Mouse (Mus musculus): ENCODE data around the gene Lrch1. TPM values are rescaled to one million over a fixed set of nuclear protein-coding genes. Genes with fewer than 3 reads are reported as not detected.

Gene Lrch1
- total and polyA plus RNA-seq, 3 experiments, result 2.8 to 6.1 TPM; not detected in 1

DNA sequence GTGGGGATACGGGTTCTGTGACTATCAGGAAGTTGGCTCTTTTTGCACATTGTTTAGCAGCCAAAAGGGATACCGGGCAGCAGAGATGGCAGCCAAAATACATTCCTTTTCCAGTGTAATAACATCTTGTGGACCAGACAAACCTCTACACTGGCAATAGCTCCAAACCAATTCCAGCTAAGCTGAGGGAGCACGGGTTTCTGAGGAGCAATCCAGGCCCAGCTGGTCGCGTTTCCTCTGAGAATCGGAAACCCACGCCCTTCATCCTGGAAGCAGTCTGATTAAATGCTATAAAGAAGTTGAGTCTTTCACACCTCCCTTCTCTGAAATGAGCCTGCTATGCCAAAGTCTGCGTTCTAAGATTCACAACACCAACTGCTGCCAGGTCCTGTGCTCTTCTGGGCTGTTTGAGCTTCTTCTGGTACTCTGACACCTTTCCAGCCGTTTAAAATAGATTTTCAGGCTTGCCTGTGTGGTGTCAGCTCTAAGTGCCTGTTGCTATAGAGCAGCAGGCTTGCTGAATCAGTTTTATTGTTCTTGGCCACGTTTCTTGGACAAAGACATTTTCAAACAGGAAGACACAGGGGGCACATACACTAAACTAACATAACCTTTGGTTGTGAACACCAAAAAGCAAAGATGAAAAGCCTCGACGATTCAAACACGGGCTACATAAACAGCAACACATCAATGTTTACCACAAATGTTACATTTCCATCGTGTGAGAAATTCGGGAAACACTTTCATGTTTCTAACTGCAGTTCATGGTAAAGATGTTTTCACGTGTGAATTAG, 94.5 kb downstream of the Lrch1 start:
- Histone ChIP-seq H3K27ac (ENCODE audit: control insufficient read depth, low read depth, low read length) (no peak overlapping the region), H3K4me3 (ENCODE audit: control insufficient read depth in 1 of 2, insufficient read depth in 1 of 2, low read depth in 2 of 2, low read length in 2 of 2) (no peak overlapping the region), H3K27me3 (ENCODE audit: control insufficient read depth in 1 of 2, insufficient read depth in 2 of 2, low read length in 2 of 2) (no peaks in the 10 kb centered on the region), H3K9ac (ENCODE audit: control insufficient read depth, low read depth, low read length, poor library complexity, severe bottlenecking) (no peak overlapping the region), H3K9me3 (replicated peaks; ENCODE audit: insufficient read depth, low read length) (no peaks in the 10 kb centered on the region), H3K79me2 (ENCODE audit: control insufficient read depth, insufficient read depth, low read length, poor library complexity) (no peaks in the 10 kb centered on the region), H3K4me1 (ENCODE audit: control insufficient read depth in 1 of 2, insufficient read depth in 2 of 2, low read length in 2 of 2) (no peaks in the 10 kb centered on the region), H3K36me3 (ENCODE audit: control insufficient read depth in 1 of 2, insufficient read depth in 2 of 2, low read length in 2 of 2) (peaks cover 0 to 3% of the 10 kb centered on the region in 2 experiments; a peak in 1 of 4 replicates)
- TF ChIP-seq EP300 (IDR thresholded peaks at IDR 0.05; ENCODE audit: low read depth in 1 of 2, low read length in 2 of 2) (no peak), TCF12 (IDR thresholded peaks at IDR 0.05; ENCODE audit: low read depth, low read length) (no peak), USF2 (IDR thresholded peaks at IDR 0.05; ENCODE audit: borderline replicate concordance in 1 of 2, insufficient read depth in 1 of 2, low read depth in 1 of 2, low read length in 2 of 2) (no peak), POLR2A (IDR thresholded peaks at IDR 0.05; ENCODE audit: control insufficient read depth in 1 of 2, insufficient read depth in 1 of 2, low read depth in 1 of 2, low read length in 2 of 2, poor library complexity in 1 of 2) (no peak), RAD21 (IDR thresholded peaks at IDR 0.05; ENCODE audit: low read depth, low read length) (no peak), NRF1 (IDR thresholded peaks at IDR 0.05; ENCODE audit: insufficient read depth, low read depth, low read length, poor library complexity, severe bottlenecking) (no peak), GABPA (IDR thresholded peaks at IDR 0.05; ENCODE audit: low read depth, low read length) (no peak), KAT2A (conservative IDR thresholded peaks at IDR 0.05; ENCODE audit: low read depth, low read length) (no peak), E2F4 (IDR thresholded peaks at IDR 0.05; ENCODE audit: borderline replicate concordance, low read depth, low read length) (no peak), USF1 (IDR thresholded peaks at IDR 0.05; ENCODE audit: low read depth, low read length) (no peak), MAFK (IDR thresholded peaks at IDR 0.05; ENCODE audit: borderline replicate concordance, low read depth, low read length) (no peak), MYC (IDR thresholded peaks at IDR 0.05; ENCODE audit: low read depth, low read length) (no peak), ZNF384 (IDR thresholded peaks at IDR 0.05; ENCODE audit: low read depth, low read length) (no peak), ETS1 (IDR thresholded peaks at IDR 0.05; ENCODE audit: low read depth, low read length) (no peak), HCFC1 (IDR thresholded peaks at IDR 0.05; ENCODE audit: low read depth, low read length) (no peak), ZKSCAN1 (IDR thresholded peaks at IDR 0.05; ENCODE audit: low read depth, low read length) (no peak), ELF1 (IDR thresholded peaks at IDR 0.05; ENCODE audit: low read depth, low read length) (no peak), RCOR1 (IDR thresholded peaks at IDR 0.05; ENCODE audit: low read depth, low read length) (no peak), SIN3A (IDR thresholded peaks at IDR 0.05; ENCODE audit: low read length) (no peak), CTCF (IDR thresholded peaks at IDR 0.05 in 2 of 3, conservative IDR thresholded peaks at IDR 0.05 in 1 of 3; ENCODE audit: control insufficient read depth in 1 of 3, insufficient read depth in 1 of 3, low read depth in 2 of 3, low read length in 3 of 3, poor library complexity in 1 of 3, severe bottlenecking in 1 of 3) (no peak)
- DNase-seq (ENCODE audit: low read depth, low spot score), result no peak
